Mouse (Mus musculus) lung, embryonic 15.5 days (tissue): ENCODE results near the gene Ankrd33b. TPM values are rescaled to one million over a fixed set of nuclear protein-coding genes. Genes with fewer than 3 reads are reported as not detected.
A peak's percentile ranks its signal among the peaks of the same experiment; 100 is the strongest.

Experiments used
- ATAC-seq: fragments of 200-750 bp; cut with Nextera tagmentation; 2 replicates; pipeline ENCODE4 v1.8.0; 2017; ENCODE audit warnings: moderate number of reproducible peaks, borderline replicate concordance; ENCODE audit not compliant: low FRiP score, low TSS enrichment; ENCODE audit errors: extremely low read depth
- H3K27ac ChIP-seq: fragments of 300-500 bp; sonication (generic); 2 replicates; pipeline ENCODE4 v1.5.1; 2015; ENCODE audit warnings: moderate library complexity, mild to moderate bottlenecking, inconsistent platforms
- H3K27me3 ChIP-seq: fragments of 300-500 bp; sonication (generic); 2 replicates; pipeline ENCODE4 v1.6.1; 2015; ENCODE audit warnings: inconsistent platforms
- H3K36me3 ChIP-seq: fragments of 300-500 bp; sonication (generic); 2 replicates; pipeline ENCODE4 v1.6.1; 2015; ENCODE audit warnings: inconsistent platforms
- H3K4me1 ChIP-seq: fragments of 300-500 bp; sonication (generic); 2 replicates; pipeline ENCODE4 v1.6.1; 2015; ENCODE audit warnings: inconsistent platforms
- H3K4me2 ChIP-seq: fragments of 300-500 bp; sonication (generic); 2 replicates; pipeline ENCODE4 v1.6.1; 2015; ENCODE audit warnings: inconsistent platforms, mild to moderate bottlenecking, moderate library complexity
- H3K4me3 ChIP-seq: fragments of 300-500 bp; sonication (generic); 2 replicates; pipeline ENCODE4 v1.5.1; 2015; ENCODE audit warnings: mild to moderate bottlenecking, inconsistent platforms
- H3K9ac ChIP-seq: fragments of 300-500 bp; sonication (generic); 2 replicates; pipeline ENCODE4 v1.6.1; 2015; ENCODE audit warnings: inconsistent platforms
- H3K9me3 ChIP-seq: fragments of 300-500 bp; sonication (generic); 2 replicates; pipeline ENCODE4 v1.6.1; 2016; ENCODE audit warnings: inconsistent platforms
- WGBS: fragments of 180-500 bp; shearing (Covaris S2); methylation state at CpG from one replicate; pipeline ENCODE4 v1.1.7; 2015; 5-methylcytosine and 5-hydroxymethylcytosine counted together
- polyA plus RNA-seq: library from polyadenylated mRNA; unstranded; fragments of >200 nt; fragmentation: Nextera tagmentation; extraction: Ambion mirVana; gene quantifications from 2 replicates; pipeline ENCODE4 v1.2.1, GENCODE M21; 2015

Gene Ankrd33b
- polyA plus RNA-seq, 1 experiment from 2014 or later, result 5.3 TPM

- 76% methylated on average over 3 of the region's 3 CpGs for WGBS
These were observed 50.3 kb downstream of the Ankrd33b start for GRCm38 (mm10) chr15:31317056-31317805.

GRCm38 (mm10) chr15:31315630-31316231 is 51.8 kb downstream of the Ankrd33b start:
- H3K9ac ChIP-seq, result no peak overlapping the region
- H3K27me3 ChIP-seq, result no peaks in the 10 kb centered on the region
- no peak overlapping the region for H3K4me3 ChIP-seq
- H3K4me1 ChIP-seq, result peaks cover 16% of the 10 kb centered on the region
- 4% methylated on average over 5 of the region's 5 CpGs for WGBS
- H3K36me3 ChIP-seq, result no peaks in the 10 kb centered on the region
- H3K27ac ChIP-seq, result no peak overlapping the region
- H3K4me2 ChIP-seq, result no peak overlapping the region
- ATAC-seq, result no peak; the same call in 1 of the 2 replicates
- no peaks in the 10 kb centered on the region for H3K9me3 ChIP-seq

More at GRCm38 (mm10) chr15:31317056-31317805, 50.3 kb downstream of the Ankrd33b start:
- H3K27me3 ChIP-seq, result no peaks in the 10 kb centered on the region
- ATAC-seq, result no peak
- no peak overlapping the region for H3K9ac ChIP-seq
- H3K9me3 ChIP-seq, result no peaks in the 10 kb centered on the region
- H3K4me1 ChIP-seq, result peaks cover 16% of the 10 kb centered on the region
- peak overlapping the region; percentile 15; the same call in 1 of the 2 replicates for H3K27ac ChIP-seq
- no peaks in the 10 kb centered on the region for H3K36me3 ChIP-seq
- H3K4me2 ChIP-seq, result no peak overlapping the region
- no peak overlapping the region for H3K4me3 ChIP-seq

GRCm38 (mm10) chr15:31312001-31312400 is 55.5 kb downstream of the Ankrd33b start:
- no peak overlapping the region for H3K4me3 ChIP-seq
- no peaks in the 10 kb centered on the region for H3K9me3 ChIP-seq
- no peak overlapping the region for H3K4me2 ChIP-seq
- no peak for ATAC-seq
- no peaks in the 10 kb centered on the region for H3K36me3 ChIP-seq
- WGBS, result 68% methylated on average over 2 of the region's 2 CpGs
- no peaks in the 10 kb centered on the region for H3K27me3 ChIP-seq
- no peak overlapping the region for H3K27ac ChIP-seq
- no peak overlapping the region for H3K9ac ChIP-seq
- no peaks in the 10 kb centered on the region for H3K4me1 ChIP-seq

- 65% methylated on average over 15 of the region's 15 CpGs for WGBS
- H3K36me3 ChIP-seq, result no peaks in the 10 kb centered on the region
- H3K9me3 ChIP-seq, result no peaks in the 10 kb centered on the region
- H3K4me3 ChIP-seq, result no peak overlapping the region
- no peak for ATAC-seq
- no peak overlapping the region for H3K27ac ChIP-seq
- no peak overlapping the region for H3K4me2 ChIP-seq
- H3K9ac ChIP-seq, result no peak overlapping the region
- H3K4me1 ChIP-seq, result no peaks in the 10 kb centered on the region
- no peaks in the 10 kb centered on the region for H3K27me3 ChIP-seq
These were observed 58.0 kb downstream of the Ankrd33b start for GRCm38 (mm10) chr15:31309526-31309925.

- no peaks in the 10 kb centered on the region for H3K27me3 ChIP-seq
- ATAC-seq, result no peak
- H3K9ac ChIP-seq, result no peak overlapping the region
- H3K4me1 ChIP-seq, result peaks cover 6% of the 10 kb centered on the region
- no peak overlapping the region for H3K27ac ChIP-seq
- H3K36me3 ChIP-seq, result no peaks in the 10 kb centered on the region
- WGBS, result 81% methylated on average over 4 of the region's 4 CpGs
- H3K4me2 ChIP-seq, result no peak overlapping the region
- no peaks in the 10 kb centered on the region for H3K9me3 ChIP-seq
- no peak overlapping the region for H3K4me3 ChIP-seq
These were observed 60.8 kb downstream of the Ankrd33b start for GRCm38 (mm10) chr15:31306726-31307125.

- Histone ChIP-seq H3K4me2 (no peak overlapping the region), H3K27ac (no peak overlapping the region), H3K9ac (no peak overlapping the region), H3K4me1 (peaks cover 6% of the 10 kb centered on the region), H3K27me3 (no peaks in the 10 kb centered on the region), H3K4me3 (no peak overlapping the region), H3K9me3 (no peaks in the 10 kb centered on the region), H3K36me3 (no peaks in the 10 kb centered on the region)
- ATAC-seq, result no peak
- WGBS, result 48% methylated on average over 6 of the region's 6 CpGs
These were observed 62.3 kb downstream of the Ankrd33b start for GRCm38 (mm10) chr15:31305181-31305580.

- ATAC-seq, result no peak
- H3K27me3 ChIP-seq, result no peaks in the 10 kb centered on the region
- 73% methylated on average over 3 of the region's 3 CpGs for WGBS
- peaks cover 6% of the 10 kb centered on the region for H3K4me1 ChIP-seq
- H3K27ac ChIP-seq, result no peak overlapping the region
- no peaks in the 10 kb centered on the region for H3K36me3 ChIP-seq
- no peak overlapping the region for H3K4me2 ChIP-seq
- H3K4me3 ChIP-seq, result no peak overlapping the region
- no peak overlapping the region for H3K9ac ChIP-seq
- H3K9me3 ChIP-seq, result no peaks in the 10 kb centered on the region
These were observed 63.2 kb downstream of the Ankrd33b start for GRCm38 (mm10) chr15:31304302-31304701.

- H3K9ac ChIP-seq, result no peak overlapping the region
- 18% methylated on average over 12 of the region's 12 CpGs for WGBS
- H3K4me2 ChIP-seq, result 0 out of 2 replicates have a peak overlapping the region, but pooled peaks have one; percentile 6
- H3K27ac ChIP-seq, result no peak overlapping the region
- peaks cover 6% of the 10 kb centered on the region for H3K4me1 ChIP-seq
- no peak overlapping the region for H3K4me3 ChIP-seq
- H3K36me3 ChIP-seq, result no peaks in the 10 kb centered on the region
- peak; percentile 40; the same call in 1 of the 2 replicates for ATAC-seq
- peaks cover 15% of the 10 kb centered on the region for H3K27me3 ChIP-seq
- H3K9me3 ChIP-seq, result no peaks in the 10 kb centered on the region
These were observed 65.1 kb downstream of the Ankrd33b start for GRCm38 (mm10) chr15:31302293-31302990.

- Histone ChIP-seq H3K4me1 (peaks cover 6% of the 10 kb centered on the region), H3K4me3 (no peak overlapping the region), H3K27ac (no peak overlapping the region), H3K9ac (no peak overlapping the region), H3K36me3 (no peaks in the 10 kb centered on the region), H3K9me3 (no peaks in the 10 kb centered on the region), H3K4me2 (no peak overlapping the region), H3K27me3 (peaks cover 32% of the 10 kb centered on the region)
- no peak for ATAC-seq
- WGBS, result 59% methylated on average over 6 of the region's 6 CpGs
These were observed 68.1 kb downstream of the Ankrd33b start for GRCm38 (mm10) chr15:31299258-31299917.

GRCm38 (mm10) chr15:31297777-31298137 is 69.8 kb downstream of the Ankrd33b start:
- Histone ChIP-seq H3K4me3 (no peak overlapping the region), H3K27me3 (peaks cover 32% of the 10 kb centered on the region), H3K9ac (no peak overlapping the region), H3K27ac (no peak overlapping the region), H3K4me1 (peaks cover 4% of the 10 kb centered on the region), H3K4me2 (peak overlapping the region; percentile 13; the same call in 1 of the 2 replicates), H3K9me3 (no peaks in the 10 kb centered on the region), H3K36me3 (no peaks in the 10 kb centered on the region)
- ATAC-seq, result no peak
- WGBS, result 15% methylated on average over 13 of the region's 13 CpGs

GRCm38 (mm10) chr15:31296882-31297776 is 70.4 kb downstream of the Ankrd33b start:
- WGBS, result 11% methylated on average over 40 of the region's 40 CpGs
- Histone ChIP-seq H3K9me3 (no peaks in the 10 kb centered on the region), H3K36me3 (no peaks in the 10 kb centered on the region), H3K9ac (no peak overlapping the region), H3K4me3 (no peak overlapping the region), H3K27me3 (peaks cover 32% of the 10 kb centered on the region), H3K27ac (no peak overlapping the region), H3K4me1 (no peaks in the 10 kb centered on the region), H3K4me2 (peak overlapping the region; percentile 13; the same call in 1 of the 2 replicates)
- 0 out of 2 replicates have a peak, but pooled peaks have one; percentile 14 for ATAC-seq
